10 mouse cellular contexts compared by ENCODE assay signal in genomic region chr6:125149569-125149950, GRCm38 (mm10). TPM values are rescaled to one million over a fixed set of nuclear protein-coding genes. Genes with fewer than 3 reads are reported as not detected.
DNase-seq lines count a peak whose midpoint lies in the region; ATAC-seq and TF ChIP-seq lines count a peak whose summit lies in the region.
"Had no signal": no experiment of that assay in that cellular context is flagged by ENCODE, and none has a peak within 500 bp of the region (broad histone marks: within the 10 kb centered on the region; RNA-seq: fewer than 3 reads in every experiment).

No protein-coding gene starts in this region.

- H3K79me2 ChIP-seq in heart, adult 2 months (replicated peaks; ENCODE audit: control insufficient read depth, insufficient read depth, low read length), result peaks cover 5% of the 10 kb centered on the region

- no peaks in the 10 kb centered on the region for H3K9me3 ChIP-seq in liver, embryonic 12.5 days (replicated peaks)
- H3K9me3 ChIP-seq in intestine, postnatal 0 days (ENCODE audit: control insufficient read depth), result no peaks in the 10 kb centered on the region

- TF ChIP-seq POLR2A in heart, adult 2 months (IDR thresholded peaks at IDR 0.05; ENCODE audit: insufficient read depth, low read depth, low read length), result no peak

- H3K36me3 ChIP-seq in heart, adult 2 months (ENCODE audit: control insufficient read depth, insufficient read depth, low read length), result peaks cover 3% of the 10 kb centered on the region; the same call in 1 of the 2 replicates
- H3K36me3 ChIP-seq in liver, embryonic 12.5 days, result peaks cover 53% of the 10 kb centered on the region
- peaks cover 11% of the 10 kb centered on the region; the same call in 1 of the 2 replicates for H3K36me3 ChIP-seq in intestine, postnatal 0 days (ENCODE audit: control insufficient read depth, insufficient read depth)

- TF ChIP-seq CTCF in heart, adult 2 months (IDR thresholded peaks at IDR 0.05), result no peak
- TF ChIP-seq CTCF in intestine, postnatal 0 days (IDR thresholded peaks at IDR 0.05; ENCODE audit: low read depth), result no peak

- TF ChIP-seq EP300 in heart, adult 2 months (IDR thresholded peaks at IDR 0.05; ENCODE audit: insufficient read depth, low read depth, low read length), result no peak

- 0 out of 2 replicates have a peak overlapping the region, but pooled peaks have one; percentile 27 for H3K4me2 ChIP-seq in liver, embryonic 12.5 days
- no peak overlapping the region for H3K4me2 ChIP-seq in intestine, postnatal 0 days (replicated peaks; ENCODE audit: low read depth)

- DNase-seq in heart, adult 2 months, result no peak
- no peak for DNase-seq in heart, postnatal 4 days
- no peak for DNase-seq in liver
- DNase-seq in right cerebral cortex, postnatal 4 days, result no peak
- no peak for DNase-seq in cerebellum, postnatal 25 days
- DNase-seq: B cell, adult 2 months; retina, postnatal 1 day had no signal

- H3K4me1 ChIP-seq in heart, adult 2 months (ENCODE audit: control insufficient read depth, insufficient read depth, low read length), result peaks cover 32% of the 10 kb centered on the region
- peaks cover 85% of the 10 kb centered on the region for H3K4me1 ChIP-seq in liver, embryonic 12.5 days
- peaks cover 27% of the 10 kb centered on the region for H3K4me1 ChIP-seq in brown adipose tissue, adult 24 weeks (ENCODE audit: control insufficient read depth, insufficient read depth, insufficient read length, low read length)
- H3K4me1 ChIP-seq in intestine, postnatal 0 days (replicated peaks; ENCODE audit: control insufficient read depth, insufficient read depth, low read length), result no peaks in the 10 kb centered on the region

- WGBS in heart, adult 2 months, result 34% methylated on average over 7 of the region's 7 CpGs
- WGBS in liver, embryonic 12.5 days (ENCODE audit: insufficient replicate concordance), result 75% methylated on average over 7 of the region's 7 CpGs
- WGBS in intestine, postnatal 0 days, result 82% methylated on average over 7 of the region's 7 CpGs

- no peaks in the 10 kb centered on the region for H3K27me3 ChIP-seq in heart, adult 2 months (ENCODE audit: control insufficient read depth, insufficient read depth, low read length)
- no peaks in the 10 kb centered on the region for H3K27me3 ChIP-seq in liver, embryonic 12.5 days (replicated peaks)
- no peaks in the 10 kb centered on the region for H3K27me3 ChIP-seq in intestine, postnatal 0 days (replicated peaks; ENCODE audit: control insufficient read depth, insufficient read depth, low read length)

- H3K4me3 ChIP-seq in heart, adult 2 months, result no peak overlapping the region; the same call in 1 of the 2 replicates
- H3K4me3 ChIP-seq in liver, embryonic 12.5 days, result no peak overlapping the region
- no peak overlapping the region for H3K4me3 ChIP-seq in brown adipose tissue, adult 24 weeks (ENCODE audit: insufficient read depth, low read depth, low read length)
- no peak overlapping the region for H3K4me3 ChIP-seq in intestine, postnatal 0 days (ENCODE audit: low read depth, low read length)

- H3K27ac ChIP-seq in heart, adult 2 months, result peak overlapping the region; percentile 89
- H3K27ac ChIP-seq in liver, embryonic 12.5 days, result 0 out of 2 replicates have a peak overlapping the region, but pooled peaks have one; percentile 70
- peak overlapping the region; percentile 35 for H3K27ac ChIP-seq in brown adipose tissue, adult 24 weeks (replicated peaks; ENCODE audit: low read depth, low read length)
- H3K27ac ChIP-seq in intestine, postnatal 0 days (ENCODE audit: low read depth, low read length), result no peak overlapping the region

- peak overlapping the region; percentile 50 for H3K9ac ChIP-seq in heart, adult 2 months (ENCODE audit: low read depth, low read length)
- no peak overlapping the region for H3K9ac ChIP-seq in liver, embryonic 12.5 days
- H3K9ac ChIP-seq in intestine, postnatal 0 days (ENCODE audit: low read depth, low read length), result 0 out of 2 replicates have a peak overlapping the region, but pooled peaks have one; percentile 1

- intact Hi-C loops in heart, adult 2 months (cut with DNase I), result no loop called here

- no peak for ATAC-seq in liver, embryonic 12.5 days
- ATAC-seq in intestine, postnatal 0 days, result no peak

RNA-seq across cellular contexts. Expression of gene Iffo1, which starts 4.5 kb away (rescaled TPM):
- total RNA-seq in heart, adult 2 months (2021), result 1 to 10 TPM; 5.7 to 7.0 TPM
- polyA plus RNA-seq in heart, adult 2 months (2012; rRNA removed), result 19.7 and 21.8 TPM in 2 replicates
- total RNA-seq in heart, postnatal 4 days (2021), result 10 to 100 TPM; 18.0 to 18.6 TPM
- polyA plus RNA-seq in liver, embryonic 12.5 days (2016; fragmentation: Nextera tagmentation; extraction: Ambion mirVana), result 6.6 and 7.3 TPM in 2 replicates
- polyA plus RNA-seq in brown adipose tissue, adult 24 weeks (2012; ENCODE audit: insufficient read depth, insufficient read length, missing spikeins), result 2.9 and 3.2 TPM in 2 replicates
- 3.2 and 3.9 TPM in 2 replicates for polyA plus RNA-seq in intestine, postnatal 0 days (2015; fragmentation: Nextera tagmentation; extraction: Ambion mirVana)

RNA-seq across cellular contexts. Expression of gene Gapdh, which starts 16.7 kb away (rescaled TPM):
- total RNA-seq in heart, adult 2 months (2021), result 1,000 to 10,000 TPM; 4,018 to 4,312 TPM
- 7,726 and 8,318 TPM in 2 replicates for polyA plus RNA-seq in heart, adult 2 months (2012; rRNA removed)
- total RNA-seq in heart, postnatal 4 days (2021), result 1,000 to 10,000 TPM; 3,371 to 3,611 TPM
- 1,499 and 1,575 TPM in 2 replicates for polyA plus RNA-seq in liver, embryonic 12.5 days (2016; fragmentation: Nextera tagmentation; extraction: Ambion mirVana)
- 1,014 and 1,139 TPM in 2 replicates for polyA plus RNA-seq in brown adipose tissue, adult 24 weeks (2012; ENCODE audit: insufficient read depth, insufficient read length, missing spikeins)
- 1,338 and 1,629 TPM in 2 replicates for polyA plus RNA-seq in intestine, postnatal 0 days (2015; fragmentation: Nextera tagmentation; extraction: Ambion mirVana)

RNA-seq across cellular contexts. Expression of gene Nop2, which starts 17.9 kb away (rescaled TPM):
- 10 to 100 TPM; 18.9 to 20.3 TPM for total RNA-seq in heart, adult 2 months (2021)
- polyA plus RNA-seq in heart, adult 2 months (2012; rRNA removed), result 8.3 and 13.6 TPM in 2 replicates
- 10 to 100 TPM; 24.4 to 25.3 TPM for total RNA-seq in heart, postnatal 4 days (2021)
- 83.1 and 85.3 TPM in 2 replicates for polyA plus RNA-seq in liver, embryonic 12.5 days (2016; fragmentation: Nextera tagmentation; extraction: Ambion mirVana)
- polyA plus RNA-seq in brown adipose tissue, adult 24 weeks (2012; ENCODE audit: insufficient read depth, insufficient read length, missing spikeins), result 10.0 and 16.0 TPM in 2 replicates
- 21.9 and 22.6 TPM in 2 replicates for polyA plus RNA-seq in intestine, postnatal 0 days (2015; fragmentation: Nextera tagmentation; extraction: Ambion mirVana)

RNA-seq across cellular contexts. Expression of gene Ncapd2, which starts 41.9 kb away (rescaled TPM):
- 10 to 100 TPM; 17.6 TPM for total RNA-seq in heart, adult 2 months (2021)
- 34.0 and 40.2 TPM in 2 replicates for polyA plus RNA-seq in heart, adult 2 months (2012; rRNA removed)
- total RNA-seq in heart, postnatal 4 days (2021), result 100 to 1,000 TPM; 101 to 111 TPM
- polyA plus RNA-seq in liver, embryonic 12.5 days (2016; fragmentation: Nextera tagmentation; extraction: Ambion mirVana), result 132 and 138 TPM in 2 replicates
- polyA plus RNA-seq in brown adipose tissue, adult 24 weeks (2012; ENCODE audit: insufficient read depth, insufficient read length, missing spikeins), result 7.5 and 9.2 TPM in 2 replicates
- polyA plus RNA-seq in intestine, postnatal 0 days (2015; fragmentation: Nextera tagmentation; extraction: Ambion mirVana), result 17.9 and 19.0 TPM in 2 replicates

RNA-seq across cellular contexts. Expression of gene Mrpl51, which starts 42.0 kb away (rescaled TPM):
- 100 to 1,000 TPM; 303 to 343 TPM for total RNA-seq in heart, adult 2 months (2021)
- polyA plus RNA-seq in heart, adult 2 months (2012; rRNA removed), result 166 and 170 TPM in 2 replicates
- 100 to 1,000 TPM; 248 to 271 TPM for total RNA-seq in heart, postnatal 4 days (2021)
- polyA plus RNA-seq in liver, embryonic 12.5 days (2016; fragmentation: Nextera tagmentation; extraction: Ambion mirVana), result 211 and 222 TPM in 2 replicates
- polyA plus RNA-seq in brown adipose tissue, adult 24 weeks (2012; ENCODE audit: insufficient read depth, insufficient read length, missing spikeins), result 316 and 439 TPM in 2 replicates
- polyA plus RNA-seq in intestine, postnatal 0 days (2015; fragmentation: Nextera tagmentation; extraction: Ambion mirVana), result 270 and 282 TPM in 2 replicates
